Mouse (Mus musculus) monocyte, adult 2 months (primary cell): ENCODE data around the gene Mansc4.

Experiments used
- DNase-seq, 2 experiments: peaks; one replicate each; pipeline ENCODE4 v3.0.0; 2022; ENCODE audit warnings: low spot score in 2 of 2, low read depth in 1 of 2

Gene Mansc4

GRCm38 (mm10) chr6:147030096-147030885, 56.5 kb downstream of the Mansc4 start:
- DNase-seq = no peak

GRCm38 (mm10) chr6:147029591-147029990, 57.2 kb downstream of the Mansc4 start:
- DNase-seq = no peak

GRCm38 (mm10) chr6:147028396-147028795, 58.4 kb downstream of the Mansc4 start:
- no peak for DNase-seq
